Mouse (Mus musculus) left cerebral cortex, adult 2 months (tissue): ENCODE data around the gene Gcnt3. TPM values are rescaled to one million over a fixed set of nuclear protein-coding genes. Genes with fewer than 3 reads are reported as not detected.

Source experiments
- DNase-seq, 2 experiments: peaks; one replicate each; pipeline ENCODE4 v3.0.0; 2021 to 2022; ENCODE audit warnings: low spot score in 2 of 2, mixed read lengths in 1 of 2; ENCODE audit errors: extremely low spot score in 1 of 2
- H3K27ac ChIP-seq: fragments of 200-600 bp; 2 replicates; pipeline ENCODE4 v1.8.1; 2022
- H3K4me3 ChIP-seq: fragments of 200-600 bp; 2 replicates; pipeline ENCODE4 v1.8.1; 2022
- CTCF ChIP-seq: fragments of 200-600 bp; IDR thresholded peaks from 2 replicates; pipeline ENCODE4 v1.8.1; 2022; ENCODE audit warnings: antibody characterized with exemption, mild to moderate bottlenecking, moderate library complexity
- intact Hi-C: fragments of 180-260 bp; cut with DNase I; formaldehyde crosslinking; loops from one replicate; pipeline ENCODE4 v1.15.1; 2025
- total RNA-seq, 2 experiments: library from RNA; stranded (reverse); gene quantifications; 2 replicates each; pipeline ENCODE4 v1.2.3; 2021

The Gcnt3 gene
- total RNA-seq, 2 experiments from 2014 or later, result not detected

- H3K27ac ChIP-seq, result no peak overlapping the region; the same call in 1 of the 2 replicates
- H3K4me3 ChIP-seq, result peak overlapping the region; percentile 97
- no peak for TF ChIP-seq CTCF
- intact Hi-C loops, result no loop called here
- DNase-seq, result no peak
Observed at GRCm38 (mm10) chr9:69990346-69990745, 47.5 kb downstream of the Gcnt3 start.

- TF ChIP-seq CTCF, result peak; percentile 2; the same call in 1 of the 2 replicates
- intact Hi-C loops, result loop anchor here (10.0 kb wide), 1 partner anchor 215 kb away; no protein-coding TSS in a partner anchor
Observed at GRCm38 (mm10) chr9:69989303-69990121, 48.4 kb downstream of the Gcnt3 start, which contains the start of gene Bnip2. TSS of gene Bnip2 (plus strand) at chr9:69989466.

GRCm38 (mm10) chr9:69988706-69989302 lies 49.1 kb downstream of the Gcnt3 start:
- Histone ChIP-seq H3K4me3 (peak overlapping the region; percentile 97), H3K27ac (peak overlapping the region; percentile 95)
- intact Hi-C loops, result loop anchor here (10.0 kb wide), 1 partner anchor 214 kb away; no protein-coding TSS in a partner anchor
- DNase-seq, result no peak
- no peak for TF ChIP-seq CTCF

More at GRCm38 (mm10) chr9:69989303-69990121, 48.4 kb downstream of the Gcnt3 start, which contains the start of gene Bnip2:
- Histone ChIP-seq H3K4me3 (peak within 1 kb of the TSS; percentile 97), H3K27ac (peak within 1 kb of the TSS; percentile 95)
- DNase-seq, result peak; percentile 94 to 95

GRCm38 (mm10) chr9:69987579-69987978 lies 50.3 kb downstream of the Gcnt3 start:
- peak; percentile 60 to 70 for DNase-seq
- no peak overlapping the region for H3K27ac ChIP-seq
- intact Hi-C loops, result loop anchor here (1.0 to 10.0 kb wide), 3 partner anchors 213 to 482 kb away; no protein-coding TSS in a partner anchor
- no peak overlapping the region for H3K4me3 ChIP-seq
- peak; percentile 87 for TF ChIP-seq CTCF

GRCm38 (mm10) chr9:69986571-69986970 lies 51.3 kb downstream of the Gcnt3 start:
- TF ChIP-seq CTCF, result no peak
- H3K4me3 ChIP-seq, result no peak overlapping the region
- no peak for DNase-seq
- intact Hi-C loops, result loop anchor here (2.0 to 10.0 kb wide), 2 partner anchors 212 to 362 kb away; no protein-coding TSS in a partner anchor
- H3K27ac ChIP-seq, result no peak overlapping the region

GRCm38 (mm10) chr9:69986063-69986462 lies 51.8 kb downstream of the Gcnt3 start:
- no peak for DNase-seq
- no peak for TF ChIP-seq CTCF
- Histone ChIP-seq H3K27ac (no peak overlapping the region), H3K4me3 (no peak overlapping the region)
- intact Hi-C loops, result loop anchor here (2.0 to 10.0 kb wide), 2 partner anchors 211 to 361 kb away; no protein-coding TSS in a partner anchor

- Histone ChIP-seq H3K4me3 (no peak overlapping the region), H3K27ac (no peak overlapping the region)
- intact Hi-C loops, result loop anchor here (10.0 kb wide), 1 partner anchor 211 kb away; no protein-coding TSS in a partner anchor
- no peak for TF ChIP-seq CTCF
- DNase-seq, result no peak
Observed at GRCm38 (mm10) chr9:69985526-69985925, 52.4 kb downstream of the Gcnt3 start.

Other genes with a start within 250 kb of the Gcnt3 start
- gene Bnip2, start 48.6 kb downstream of the Gcnt3 start, total RNA-seq, result 10 to 100 TPM; 42.9 to 43.2 TPM
- gene Gtf2a2, start 25.5 kb downstream of the Gcnt3 start, total RNA-seq, result 10 to 100 TPM; 52.5 to 58.4 TPM
- 100 to 1,000 TPM; 190 to 198 TPM for gene Fam81a, start 104.5 kb upstream of the Gcnt3 start, total RNA-seq
- gene Myo1e, start 169.3 kb upstream of the Gcnt3 start, total RNA-seq, result 10 to 100 TPM; 14.1 to 14.7 TPM